Mouse (Mus musculus): ENCODE results near the gene Usp25. TPM values are rescaled to one million over a fixed set of nuclear protein-coding genes. Genes with fewer than 3 reads are reported as not detected.

The Usp25 gene
- total RNA-seq, 2 experiments from 2014 or later = 74.3 to 81.9 TPM

GRCm38 (mm10) chr16:77133055-77133454 lies 119.5 kb downstream of the Usp25 start:
- peak; percentile 47; the same call in 1 of the 2 replicates for ATAC-seq (replicated peaks; ENCODE audit: poor library complexity)

DNA sequence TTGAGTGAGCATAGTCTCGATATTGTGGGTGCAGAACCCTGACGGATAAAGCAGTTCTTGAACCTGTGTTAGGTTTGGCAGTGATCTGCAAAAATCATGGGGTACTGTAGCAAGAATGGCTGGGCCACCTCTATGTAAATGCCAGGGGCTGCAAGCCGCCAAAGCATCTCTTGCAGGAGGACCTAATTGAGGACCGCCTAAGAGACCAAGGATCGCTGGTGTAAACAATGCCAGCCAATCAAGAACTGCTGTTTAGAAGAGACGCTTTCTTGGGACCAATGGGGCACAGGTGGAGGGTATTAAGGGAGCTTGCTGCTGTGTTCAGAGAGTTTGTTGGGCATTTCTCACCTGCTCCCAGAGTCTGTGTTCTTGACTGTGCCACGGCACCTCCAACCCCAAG lies 127.1 kb downstream of the Usp25 start:
- no peak for ATAC-seq (replicated peaks; ENCODE audit: poor library complexity)

DNA sequence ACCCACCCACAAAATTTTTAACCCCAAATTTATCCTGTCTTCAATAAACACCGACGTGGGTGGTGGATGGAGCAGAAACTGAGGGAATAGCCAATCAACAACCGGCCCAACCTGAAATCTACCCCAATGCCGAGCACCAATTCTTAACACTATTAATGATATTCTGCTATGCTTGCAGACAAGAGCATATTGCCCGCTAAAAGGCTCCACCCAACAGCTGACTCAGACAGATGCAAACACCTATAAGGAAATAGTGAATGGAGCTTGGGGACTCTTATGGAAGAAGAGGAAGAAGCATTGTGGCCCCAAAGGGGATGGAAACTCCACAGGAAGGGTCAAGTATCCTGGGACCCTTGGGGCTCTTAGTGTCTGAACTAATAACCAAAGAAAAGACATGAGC lies 133.3 kb downstream of the Usp25 start:
- ATAC-seq (replicated peaks; ENCODE audit: poor library complexity) = no peak

GRCm38 (mm10) chr16:77150338-77150737 lies 136.8 kb downstream of the Usp25 start:
- no peak for ATAC-seq (replicated peaks; ENCODE audit: poor library complexity)

GRCm38 (mm10) chr16:77150884-77151283 lies 137.4 kb downstream of the Usp25 start:
- no peak for ATAC-seq (replicated peaks; ENCODE audit: poor library complexity)

- ATAC-seq (replicated peaks; ENCODE audit: poor library complexity) = no peak
These were observed 138.8 kb downstream of the Usp25 start for GRCm38 (mm10) chr16:77152288-77152687.

DNA sequence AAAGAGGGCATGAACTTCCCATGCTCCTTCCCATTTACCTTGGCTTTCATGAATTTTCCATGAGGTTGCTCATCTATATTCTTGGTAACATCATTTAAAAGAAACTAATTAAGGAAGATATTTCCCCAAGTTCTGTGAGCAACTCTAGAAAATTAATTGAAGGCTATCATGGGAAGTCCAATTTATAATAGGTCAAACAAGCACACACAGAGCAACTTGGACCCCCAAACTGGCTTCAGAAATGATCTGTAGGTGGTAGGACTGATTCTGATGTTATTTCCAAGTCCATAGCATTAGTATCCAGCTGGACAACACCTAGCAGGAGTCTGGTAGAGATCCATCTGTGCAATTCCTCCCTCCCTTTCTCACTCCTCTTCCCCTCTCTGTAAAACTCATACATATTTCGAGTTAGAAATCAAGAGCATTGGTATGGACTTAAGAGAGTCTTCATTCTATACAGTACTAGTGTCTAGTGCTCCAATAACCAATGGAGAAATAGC lies 139.8 kb downstream of the Usp25 start:
- ATAC-seq (replicated peaks; ENCODE audit: poor library complexity) = no peak

GRCm38 (mm10) chr16:77153815-77154214 lies 140.3 kb downstream of the Usp25 start:
- no peak for ATAC-seq (replicated peaks; ENCODE audit: poor library complexity)

GRCm38 (mm10) chr16:77154831-77155230 lies 141.3 kb downstream of the Usp25 start:
- no peak for ATAC-seq (replicated peaks; ENCODE audit: poor library complexity)

Data from megakaryocyte progenitor cell, adult 5-6 weeks (primary cell).